Mouse (Mus musculus): ENCODE results near the gene C130032M10Rik.
A peak's percentile ranks its signal among the peaks of the same experiment; 100 is the strongest.

Gene C130032M10Rik

GRCm38 (mm10) chr9:114515364-114515763 lies at the start of gene C130032M10Rik:
Gene C130032M10Rik (plus strand): TSS chr9:114515697.
- no peak for DNase-seq (ENCODE audit: low spot score in 2 of 2)

- no peak for DNase-seq (ENCODE audit: low spot score in 2 of 2)
Measured at GRCm38 (mm10) chr9:114466871-114467270, 48.6 kb upstream of the C130032M10Rik start.

GRCm38 (mm10) chr9:114468217-114468616 lies 47.3 kb upstream of the C130032M10Rik start:
- DNase-seq (ENCODE audit: low spot score in 2 of 2) = no peak

- DNase-seq (ENCODE audit: low spot score in 2 of 2) = no peak
Measured at GRCm38 (mm10) chr9:114468701-114469100, 46.8 kb upstream of the C130032M10Rik start.

GRCm38 (mm10) chr9:114471892-114472291 lies 43.6 kb upstream of the C130032M10Rik start:
- DNase-seq (ENCODE audit: low spot score in 2 of 2) = no peak

- DNase-seq (ENCODE audit: low spot score in 2 of 2) = no peak
Measured at GRCm38 (mm10) chr9:114477019-114477418, 38.5 kb upstream of the C130032M10Rik start.

- DNase-seq (ENCODE audit: low spot score in 2 of 2) = no peak
Measured at GRCm38 (mm10) chr9:114480940-114481339, 34.6 kb upstream of the C130032M10Rik start.

- no peak for DNase-seq (ENCODE audit: low spot score in 2 of 2)
Measured at GRCm38 (mm10) chr9:114484771-114485170, 30.7 kb upstream of the C130032M10Rik start.

GRCm38 (mm10) chr9:114486808-114487207 lies 28.7 kb upstream of the C130032M10Rik start:
- no peak for DNase-seq (ENCODE audit: low spot score in 2 of 2)

GRCm38 (mm10) chr9:114487481-114488258 lies 27.8 kb upstream of the C130032M10Rik start:
- no peak for DNase-seq (ENCODE audit: low spot score in 2 of 2)

- no peak for DNase-seq (ENCODE audit: low spot score in 2 of 2)
Measured at GRCm38 (mm10) chr9:114496469-114496868, 19.0 kb upstream of the C130032M10Rik start.

GRCm38 (mm10) chr9:114498218-114498617 lies 17.3 kb upstream of the C130032M10Rik start:
- DNase-seq (ENCODE audit: low spot score in 2 of 2) = peak; percentile 84 to 87

- peak; percentile 19 to 50 for DNase-seq (ENCODE audit: low spot score in 2 of 2)
Measured at GRCm38 (mm10) chr9:114499783-114500515, 15.5 kb upstream of the C130032M10Rik start.

- DNase-seq (ENCODE audit: low spot score in 2 of 2) = no peak
Measured at GRCm38 (mm10) chr9:114501111-114501510, 14.4 kb upstream of the C130032M10Rik start.

GRCm38 (mm10) chr9:114501913-114502312 lies 13.6 kb upstream of the C130032M10Rik start:
- no peak for DNase-seq (ENCODE audit: low spot score in 2 of 2)

GRCm38 (mm10) chr9:114502711-114503427 lies 12.6 kb upstream of the C130032M10Rik start:
- peak; percentile 49 to 72 for DNase-seq (ENCODE audit: low spot score in 2 of 2)

- no peak for DNase-seq (ENCODE audit: low spot score in 2 of 2)
Measured at GRCm38 (mm10) chr9:114504816-114505215, 10.7 kb upstream of the C130032M10Rik start, which contains the start of gene Ccr4. Gene Ccr4 (minus strand): TSS chr9:114504916.

GRCm38 (mm10) chr9:114506564-114506963 lies 8.9 kb upstream of the C130032M10Rik start:
- DNase-seq (ENCODE audit: low spot score in 2 of 2) = no peak

- DNase-seq (ENCODE audit: low spot score in 2 of 2) = no peak
Measured at GRCm38 (mm10) chr9:114507421-114507820, 8.1 kb upstream of the C130032M10Rik start.

- DNase-seq (ENCODE audit: low spot score in 2 of 2) = no peak
Measured at GRCm38 (mm10) chr9:114509785-114510184, 5.7 kb upstream of the C130032M10Rik start.

GRCm38 (mm10) chr9:114512831-114513230 lies 2.7 kb upstream of the C130032M10Rik start:
- DNase-seq (ENCODE audit: low spot score in 2 of 2) = no peak

- no peak for DNase-seq (ENCODE audit: low spot score in 2 of 2)
Measured at GRCm38 (mm10) chr9:114517924-114518497, 2.5 kb downstream of the C130032M10Rik start.
